28 mouse cellular contexts compared by ENCODE assay signal in genomic region chr3:99665363-99665762, GRCm38 (mm10).
DNase-seq lines count a peak whose midpoint lies in the region; ATAC-seq lines count a peak whose summit lies in the region.
"Had no signal": no experiment of that assay in that cellular context is flagged by ENCODE, and none has a peak within 500 bp of the region (broad histone marks: within the 10 kb centered on the region; RNA-seq: fewer than 3 reads in every experiment).

No protein-coding gene starts in this region.

- 66% methylated on average over 5 of the region's 5 CpGs for WGBS in heart, embryonic 12.5 days
- 45% methylated on average over 5 of the region's 5 CpGs for WGBS in kidney, embryonic 15.5 days
- 44% methylated on average over 5 of the region's 5 CpGs for WGBS in intestine, embryonic 16.5 days
- 21% methylated on average over 5 of the region's 5 CpGs for WGBS in limb, embryonic 11.5 days

- no peaks in the 10 kb centered on the region for H3K27me3 ChIP-seq in heart, embryonic 12.5 days (replicated peaks)
- H3K27me3 ChIP-seq in kidney, embryonic 15.5 days, result no peaks in the 10 kb centered on the region
- no peaks in the 10 kb centered on the region for H3K27me3 ChIP-seq in intestine, embryonic 16.5 days (replicated peaks; ENCODE audit: control insufficient read depth, insufficient read depth, low read length)
- H3K27me3 ChIP-seq in limb, embryonic 11.5 days (ENCODE audit: control insufficient read depth, insufficient read depth, low read length), result no peaks in the 10 kb centered on the region
- H3K27me3 ChIP-seq: CH12.LX; embryonic facial prominence, embryonic 15.5 days; forebrain, embryonic 12.5 days; Patski had no signal

- no peaks in the 10 kb centered on the region for H3K9me3 ChIP-seq in heart, embryonic 12.5 days (replicated peaks)
- H3K9me3 ChIP-seq in kidney, embryonic 15.5 days (replicated peaks), result no peaks in the 10 kb centered on the region
- H3K9me3 ChIP-seq in intestine, embryonic 16.5 days (ENCODE audit: control insufficient read depth, low read length), result no peaks in the 10 kb centered on the region
- no peaks in the 10 kb centered on the region for H3K9me3 ChIP-seq in limb, embryonic 11.5 days (ENCODE audit: control insufficient read depth, low read length)
- H3K9me3 ChIP-seq: embryonic facial prominence, embryonic 13.5 days; embryonic facial prominence, embryonic 15.5 days; forebrain, embryonic 10.5 days; forebrain, embryonic 12.5 days had no signal

- no peaks in the 10 kb centered on the region for H3K36me3 ChIP-seq in heart, embryonic 12.5 days
- H3K36me3 ChIP-seq in kidney, embryonic 15.5 days, result no peaks in the 10 kb centered on the region
- no peaks in the 10 kb centered on the region for H3K36me3 ChIP-seq in intestine, embryonic 16.5 days (ENCODE audit: control insufficient read depth, insufficient read depth, low read length)
- H3K36me3 ChIP-seq in limb, embryonic 11.5 days (ENCODE audit: control insufficient read depth, insufficient read depth, low read length), result no peaks in the 10 kb centered on the region
- H3K36me3 ChIP-seq: embryonic facial prominence, embryonic 13.5 days; embryonic facial prominence, embryonic 15.5 days; forebrain, embryonic 10.5 days; forebrain, embryonic 12.5 days; G1E had no signal

- DNase-seq in heart, adult 11 months, result peak; percentile 68
- DNase-seq in kidney, adult 8-10 months, result no peak
- DNase-seq in limb, embryonic 11.5 days (ENCODE audit: low spot score), result peak; percentile 38
- no peak for DNase-seq in thymus, adult 18-20 months
- DNase-seq: adrenal gland, adult 2 months; adrenal gland, postnatal 10 days; adrenal gland, postnatal 25 days; B cell, adult 2 months; cerebellum, adult 11 months; cerebellum, adult 18-20 months; cerebellum, adult 8-10 months; cerebellum, adult 9-11 months; cerebellum, postnatal 14 days; cerebellum, postnatal 36 days had no signal

- H3K4me1 ChIP-seq in heart, embryonic 12.5 days (replicated peaks), result no peaks in the 10 kb centered on the region
- H3K4me1 ChIP-seq in kidney, embryonic 15.5 days, result peaks cover 6% of the 10 kb centered on the region; the same call in 1 of the 2 replicates
- no peaks in the 10 kb centered on the region for H3K4me1 ChIP-seq in intestine, embryonic 16.5 days (ENCODE audit: control insufficient read depth, insufficient read depth, low read length)
- H3K4me1 ChIP-seq in limb, embryonic 11.5 days (ENCODE audit: control insufficient read depth, insufficient read depth, low read length), result peaks cover 34% of the 10 kb centered on the region
- H3K4me1 ChIP-seq: embryonic facial prominence, embryonic 13.5 days; embryonic facial prominence, embryonic 15.5 days had no signal

- no peak overlapping the region for H3K27ac ChIP-seq in heart, embryonic 12.5 days (ENCODE audit: poor library complexity, severe bottlenecking)
- no peak overlapping the region for H3K27ac ChIP-seq in kidney, embryonic 15.5 days
- no peak overlapping the region for H3K27ac ChIP-seq in intestine, embryonic 16.5 days (ENCODE audit: low read length)
- peak overlapping the region; percentile 84 for H3K27ac ChIP-seq in limb, embryonic 11.5 days (replicated peaks; ENCODE audit: low read depth, low read length)
- H3K27ac ChIP-seq: embryonic facial prominence, embryonic 13.5 days; embryonic facial prominence, embryonic 15.5 days; forebrain, embryonic 10.5 days; forebrain, embryonic 12.5 days had no signal

- ATAC-seq in heart, embryonic 12.5 days (ENCODE audit: insufficient number of reproducible peaks, low FRiP score), result no peak
- ATAC-seq in kidney, embryonic 15.5 days (replicated peaks; ENCODE audit: low FRiP score), result 0 out of 2 replicates have a peak, but pooled peaks have one; percentile 33
- 0 out of 2 replicates have a peak, but pooled peaks have one; percentile 48 for ATAC-seq in intestine, embryonic 16.5 days
- ATAC-seq in limb, embryonic 11.5 days (ENCODE audit: insufficient number of reproducible peaks, low FRiP score, low TSS enrichment, low read depth), result peak; percentile 19; the same call in 1 of the 2 replicates
- no peak for ATAC-seq in inflammation-experienced regulatory T-cells, adult 6 months
- ATAC-seq: CD4-positive, CD25-positive, alpha-beta regulatory T cell, adult 4 months; forebrain, embryonic 14.5 days; Patski had no signal

- H3K4me2 ChIP-seq in heart, embryonic 12.5 days, result no peak overlapping the region
- H3K4me2 ChIP-seq in kidney, embryonic 15.5 days, result no peak overlapping the region
- H3K4me2 ChIP-seq in intestine, embryonic 16.5 days (ENCODE audit: low read depth, low read length), result no peak overlapping the region
- H3K4me2 ChIP-seq in limb, embryonic 11.5 days (ENCODE audit: low read depth, severe bottlenecking), result no peak overlapping the region
- H3K4me2 ChIP-seq: embryonic facial prominence, embryonic 13.5 days; embryonic facial prominence, embryonic 15.5 days; forebrain, embryonic 12.5 days had no signal

- no peak overlapping the region for H3K4me3 ChIP-seq in heart, embryonic 12.5 days
- no peak overlapping the region for H3K4me3 ChIP-seq in kidney, embryonic 15.5 days (replicated peaks)
- no peak overlapping the region for H3K4me3 ChIP-seq in intestine, embryonic 16.5 days (ENCODE audit: low read length)
- no peak overlapping the region for H3K4me3 ChIP-seq in limb, embryonic 11.5 days (ENCODE audit: low read depth, low read length)
- H3K4me3 ChIP-seq: embryonic facial prominence, embryonic 13.5 days; embryonic facial prominence, embryonic 15.5 days; erythroblast, embryonic 14.5 days; forebrain, embryonic 10.5 days; forebrain, embryonic 12.5 days had no signal

- no peak overlapping the region for H3K9ac ChIP-seq in heart, embryonic 12.5 days
- H3K9ac ChIP-seq in kidney, embryonic 15.5 days, result no peak overlapping the region
- H3K9ac ChIP-seq in intestine, embryonic 16.5 days (ENCODE audit: low read depth, low read length), result no peak overlapping the region
- no peak overlapping the region for H3K9ac ChIP-seq in limb, embryonic 11.5 days (ENCODE audit: low read length)
- H3K9ac ChIP-seq: embryonic facial prominence, embryonic 13.5 days; embryonic facial prominence, embryonic 15.5 days; forebrain, embryonic 12.5 days had no signal

Comparison
In these comparisons a context has a peak if more than half of its experiments do, and no peak if none do; other contexts are left out.
1. DNase-seq: peak in heart, adult 11 months (single experiment) and limb, embryonic 11.5 days (single experiment); none in kidney, adult 8-10 months (0 of 2) and thymus, adult 18-20 months (0 of 2).
2. ATAC-seq: peak in kidney, embryonic 15.5 days (single experiment), intestine, embryonic 16.5 days (single experiment) and limb, embryonic 11.5 days (single experiment); none in heart, embryonic 12.5 days (single experiment) and inflammation-experienced regulatory T-cells, adult 6 months (single experiment).